Mouse (Mus musculus) testis, adult 2 months (tissue): ENCODE data around the gene Ednrb.

Experiments used
- CTCF ChIP-seq: fragments of 200-500 bp; IDR thresholded peaks from 2 replicates; pipeline ENCODE4 v1.5.1; 2012; ENCODE audit warnings: low read depth, mild to moderate bottlenecking, inconsistent platforms, low read length, moderate library complexity; ENCODE audit not compliant: control insufficient read depth, insufficient read depth, insufficient replicate concordance
- POLR2A ChIP-seq: fragments of 200-500 bp; IDR thresholded peaks from 2 replicates; pipeline ENCODE4 v1.6.1; 2012; ENCODE audit warnings: low read depth, mild to moderate bottlenecking, inconsistent platforms, low read length, moderate library complexity; ENCODE audit not compliant: control insufficient read depth

GRCm38 (mm10) chr14:103844944-103845343, 742 bp upstream of the Ednrb start:
- TF ChIP-seq CTCF (no peak), POLR2A (no peak)
